Mouse (Mus musculus): ENCODE results near the gene Naa16. TPM values are rescaled to one million over a fixed set of nuclear protein-coding genes. Genes with fewer than 3 reads are reported as not detected.

Naa16 gene
- total RNA-seq, 2 experiments from 2014 or later = 12.9 to 16.9 TPM

DNA sequence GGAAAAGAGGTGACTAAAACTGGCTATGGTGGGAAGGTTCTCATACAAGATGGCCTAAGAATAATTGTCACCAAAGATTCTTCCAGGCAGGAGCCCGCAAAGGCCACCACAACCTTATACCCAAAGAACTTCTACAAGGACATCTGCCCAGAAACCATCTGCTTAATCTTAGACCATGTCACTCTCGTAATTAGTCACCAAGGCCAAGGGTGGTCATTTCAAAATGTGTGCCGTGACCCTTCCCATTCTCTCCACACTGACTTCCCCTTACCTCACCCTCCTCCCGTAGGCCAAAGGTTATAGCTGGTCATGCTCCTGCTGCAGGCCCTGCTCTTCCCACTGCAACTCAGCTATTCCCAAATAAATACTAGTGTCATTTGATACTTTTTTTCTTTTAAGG is 111.7 kb downstream of the Naa16 start:
- no peak for DNase-seq (ENCODE audit: low spot score in 2 of 2)

DNA sequence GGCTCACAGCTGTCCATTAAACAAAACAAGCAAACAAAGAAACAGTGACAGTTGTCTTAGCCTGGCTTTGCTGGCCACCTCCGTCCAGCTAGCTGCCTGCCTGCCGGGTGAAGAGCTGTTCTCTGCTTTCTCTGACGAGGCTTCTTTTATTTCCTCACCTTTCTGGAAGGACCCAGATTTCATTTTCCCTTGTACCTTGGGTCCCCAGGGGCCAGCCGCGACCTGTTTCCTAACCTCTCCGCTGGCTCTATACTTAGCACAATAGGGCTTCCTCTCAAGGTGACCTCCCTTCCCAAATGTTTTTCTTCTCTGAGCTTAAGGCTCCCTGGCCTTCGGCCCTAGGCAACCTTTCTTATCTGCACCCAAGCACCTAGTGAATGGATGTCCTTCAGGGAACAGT is 112.7 kb downstream of the Naa16 start:
- DNase-seq (ENCODE audit: low spot score in 2 of 2) = no peak

DNA sequence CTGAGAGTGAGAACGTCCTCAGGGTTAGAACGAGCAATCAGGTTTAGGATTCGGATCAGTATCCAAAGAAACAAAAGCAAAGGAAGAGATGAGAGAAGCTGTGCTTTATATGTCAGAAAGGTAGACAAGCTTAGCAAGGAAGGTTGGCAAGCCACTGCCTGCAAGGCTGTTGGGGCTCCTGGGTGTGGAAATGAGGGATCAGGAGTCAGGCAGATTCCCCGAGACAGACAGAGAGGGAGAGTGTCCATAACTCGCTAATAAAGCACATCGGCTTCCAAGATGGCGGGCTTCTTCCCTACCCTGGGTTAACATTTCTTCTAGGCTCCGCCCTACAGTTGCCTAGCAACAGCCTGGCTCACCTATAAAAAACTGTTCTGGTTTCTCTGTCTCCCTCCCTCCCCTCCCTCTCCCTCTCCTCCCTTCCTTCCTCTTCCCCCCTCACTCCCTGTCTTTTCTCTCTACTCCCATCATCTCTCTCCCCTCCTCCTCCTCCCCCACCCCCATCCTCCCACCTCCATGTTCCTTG is 114.6 kb downstream of the Naa16 start:
- no peak for DNase-seq (ENCODE audit: low spot score in 2 of 2)

DNA sequence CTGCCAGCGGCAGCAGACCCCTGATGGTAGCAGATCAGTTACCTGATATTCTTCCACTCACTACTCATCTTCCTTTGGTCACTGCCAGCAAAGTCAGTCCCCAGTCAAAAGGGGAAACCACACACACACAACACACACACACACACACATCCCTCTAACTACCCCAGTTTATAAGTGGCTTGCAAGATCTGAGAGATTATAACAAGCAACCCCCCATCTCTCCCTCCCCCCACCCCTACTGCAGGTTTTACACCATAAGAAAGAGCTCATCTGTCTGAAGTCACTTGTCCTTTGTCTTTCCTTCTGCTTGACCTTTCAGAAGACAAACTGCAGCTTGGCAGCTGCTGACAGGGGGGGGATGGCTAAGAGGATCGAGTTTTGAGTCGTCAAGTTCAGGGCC is 115.1 kb downstream of the Naa16 start:
- no peak for DNase-seq (ENCODE audit: low spot score in 2 of 2)

Other genes with a start within 250 kb of the Naa16 start
- not detected for gene Zfp957, start 143.4 kb downstream of the Naa16 start, total RNA-seq (2021)
- gene Rgcc, start 89.1 kb downstream of the Naa16 start, total RNA-seq (2021) = 10 to 100 TPM; 29.7 to 33.7 TPM
- 1 to 10 TPM; 5.9 to 6.4 TPM for gene Mtrf1, start 7.0 kb upstream of the Naa16 start, total RNA-seq (2021)
- 10 to 100 TPM; 41.5 to 43.3 TPM for gene Kbtbd7, start 35.7 kb upstream of the Naa16 start, total RNA-seq (2021)
- 1 to 10 TPM in 1 of 2 experiments, under 1 TPM in 1; 0.80 to 1.0 TPM for gene Kbtbd6, start 61.1 kb upstream of the Naa16 start, total RNA-seq (2021)
- gene Elf1, start 90.4 kb upstream of the Naa16 start, total RNA-seq (2021) = 1 to 10 TPM; 4.5 to 4.7 TPM
- gene Wbp4, start 90.7 kb upstream of the Naa16 start, total RNA-seq (2021) = 10 to 100 TPM; 49.9 to 52.8 TPM
- gene Sugt1, start 196.9 kb upstream of the Naa16 start, total RNA-seq (2021) = 10 to 100 TPM; 88.2 to 97.0 TPM